Mouse (Mus musculus) A20 (cell line): ENCODE measurements around the gene Cfap44.

Experiments used
- DNase-seq: peaks from one replicate; pipeline ENCODE4 v3.0.0-alpha.2; 2011; ENCODE audit warnings: low read depth, low spot score

The Cfap44 gene

GRCm38 (mm10) chr16:44394577-44395243 is at the start of gene Cfap44:
Gene Cfap44 (plus strand): TSS chr16:44394796.
- DNase-seq: peak; percentile 7

- DNase-seq: peak; percentile 95
Observed at GRCm38 (mm10) chr16:44347071-44347901, 47.3 kb upstream of the Cfap44 start, which contains the start of gene Spice1. Gene Spice1 (plus strand): TSS chr16:44347121.

DNA sequence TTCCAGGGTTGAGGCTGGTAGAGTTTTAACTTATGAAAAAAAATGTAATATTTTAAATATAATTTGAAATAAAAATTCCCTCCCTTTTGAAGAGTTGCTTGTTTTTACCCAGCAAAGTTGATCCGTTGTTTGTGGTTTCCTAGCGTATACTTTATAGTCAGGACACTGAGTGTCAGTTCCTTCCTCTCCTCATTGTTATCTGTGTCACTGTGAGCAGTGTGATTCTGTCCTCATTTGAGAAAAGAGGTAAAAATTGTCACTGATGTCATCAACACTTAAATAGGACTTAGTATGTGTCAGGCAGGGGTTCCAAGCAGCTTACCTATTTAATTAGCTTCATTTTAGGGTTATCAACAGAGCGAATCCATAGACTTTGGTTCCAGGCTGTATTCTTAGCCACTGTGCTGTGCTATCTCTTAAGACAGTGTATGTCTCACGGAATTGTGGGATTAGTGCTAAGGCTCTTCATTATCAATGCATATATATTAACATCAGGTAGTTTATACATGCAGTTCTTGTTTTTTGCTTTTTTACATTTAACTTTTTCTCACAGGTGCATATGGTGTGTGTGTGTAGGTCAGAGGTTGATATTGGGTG is 44.7 kb upstream of the Cfap44 start:
- DNase-seq: no peak

GRCm38 (mm10) chr16:44356291-44356690 is 38.3 kb upstream of the Cfap44 start:
- DNase-seq: no peak

GRCm38 (mm10) chr16:44357571-44358268 is 36.9 kb upstream of the Cfap44 start:
- peak; percentile 63 for DNase-seq

DNA sequence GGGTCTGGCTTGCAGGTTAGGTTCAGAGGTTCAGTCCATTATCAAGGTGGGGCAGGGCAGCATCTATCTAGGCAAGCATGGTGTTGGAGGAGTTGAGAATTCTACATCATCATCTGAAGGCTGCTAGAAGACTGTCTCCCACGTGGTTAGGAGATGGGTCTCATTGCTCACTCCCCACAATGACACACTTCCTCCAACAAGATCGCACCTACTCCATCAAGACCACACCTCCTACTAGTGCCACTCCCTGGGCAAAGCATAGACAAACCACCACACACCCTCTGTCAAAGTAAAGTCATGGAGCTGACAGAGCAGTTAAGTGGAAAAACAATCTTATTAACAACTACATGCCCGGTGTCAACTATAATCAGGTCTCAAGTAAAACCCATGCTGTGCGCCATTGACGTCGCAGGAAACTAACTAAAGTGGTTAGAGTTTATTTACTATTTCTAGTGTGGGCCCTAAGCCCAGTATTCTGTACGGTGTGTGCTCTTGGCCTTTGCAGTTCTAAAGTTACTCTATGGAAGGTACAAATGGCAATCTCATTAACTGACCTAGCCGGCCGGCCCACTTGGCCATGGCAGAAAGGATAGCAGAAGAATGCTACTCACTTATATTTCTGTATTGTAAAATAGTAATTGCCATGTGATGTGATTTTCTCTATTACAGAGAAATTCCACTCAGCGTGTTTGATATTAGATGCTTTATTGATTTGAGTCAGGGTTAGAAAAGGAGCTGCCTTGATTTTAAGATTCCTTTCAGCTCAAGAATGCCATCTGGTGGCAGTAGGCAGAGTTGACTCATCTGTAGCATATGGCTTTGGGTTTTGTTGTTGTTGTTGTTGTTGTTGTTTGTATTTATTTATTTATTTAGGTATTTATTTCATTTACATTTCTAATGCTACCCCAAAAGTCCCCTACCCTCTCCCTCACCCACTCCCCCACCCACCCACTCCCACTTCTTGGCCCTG is 32.4 kb upstream of the Cfap44 start:
- peak; percentile 47 for DNase-seq

GRCm38 (mm10) chr16:44365522-44365921 is 29.1 kb upstream of the Cfap44 start:
- DNase-seq: no peak

- no peak for DNase-seq
Observed at GRCm38 (mm10) chr16:44375459-44375858, 19.1 kb upstream of the Cfap44 start.

DNA sequence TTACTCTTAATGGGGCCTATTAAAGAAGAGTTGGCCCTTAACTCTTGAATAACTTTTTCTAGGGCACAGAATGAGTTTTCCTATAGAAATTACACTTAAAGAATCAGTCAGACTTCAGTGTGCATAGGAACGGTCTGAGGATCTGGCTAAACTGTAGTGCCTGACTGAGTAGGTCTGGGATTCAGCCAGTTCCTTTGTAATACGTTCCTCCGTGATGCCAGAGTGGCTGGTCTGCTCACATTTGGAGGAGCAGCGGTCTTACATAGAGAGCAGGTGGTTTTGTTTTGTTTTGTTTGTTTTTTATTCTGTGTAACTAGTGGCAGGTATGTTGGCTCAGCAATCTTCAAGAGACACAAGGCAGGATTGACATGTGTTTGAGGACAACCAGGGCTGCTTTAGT is 14.6 kb upstream of the Cfap44 start:
- DNase-seq: no peak

DNA sequence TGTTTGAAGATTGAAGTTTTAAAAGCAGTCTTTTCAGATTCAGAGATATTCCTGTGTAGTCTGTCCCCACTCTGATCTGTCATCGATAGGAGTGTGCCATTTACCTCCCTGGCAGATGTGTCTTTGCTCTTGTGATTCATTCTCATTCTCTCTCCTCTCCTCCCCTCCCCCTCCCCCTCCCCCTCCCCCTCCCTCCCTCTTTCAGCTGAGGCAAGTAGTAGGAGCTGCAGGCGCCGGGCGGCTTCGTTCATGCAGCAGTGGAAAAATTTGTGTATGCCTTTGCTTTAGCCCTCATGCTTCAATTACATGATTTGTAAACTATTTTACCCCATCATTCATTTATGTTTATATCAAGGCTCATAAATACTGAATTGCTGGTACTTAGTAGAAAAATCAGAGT is 13.0 kb upstream of the Cfap44 start:
- DNase-seq: no peak

GRCm38 (mm10) chr16:44383549-44383948 is 11.0 kb upstream of the Cfap44 start:
- no peak for DNase-seq

DNA sequence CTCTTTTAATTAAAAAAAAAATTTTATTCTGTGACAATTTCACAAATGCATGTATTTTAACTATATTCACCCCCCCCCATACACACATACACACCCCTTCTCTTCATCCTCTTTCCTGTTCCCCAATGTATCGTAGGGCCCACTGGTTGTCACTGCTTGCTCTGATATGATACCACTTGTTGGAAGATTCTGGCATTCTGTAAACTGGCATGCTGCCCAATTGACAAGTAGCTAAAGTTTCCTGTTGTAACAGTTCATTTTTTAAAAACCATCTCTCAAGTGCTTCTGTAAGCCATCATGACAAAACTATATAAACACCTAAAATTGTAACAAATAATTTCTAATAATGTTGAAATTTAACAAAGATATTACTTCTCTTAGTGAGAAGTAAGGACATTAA is 10.3 kb upstream of the Cfap44 start:
- DNase-seq: no peak

- peak; percentile 64 for DNase-seq
Observed at GRCm38 (mm10) chr16:44391877-44392548, 2.6 kb upstream of the Cfap44 start.

- DNase-seq: no peak
Observed at GRCm38 (mm10) chr16:44404933-44405332, 10.3 kb downstream of the Cfap44 start.

- no peak for DNase-seq
Observed at GRCm38 (mm10) chr16:44407211-44407610, 12.6 kb downstream of the Cfap44 start.

DNA sequence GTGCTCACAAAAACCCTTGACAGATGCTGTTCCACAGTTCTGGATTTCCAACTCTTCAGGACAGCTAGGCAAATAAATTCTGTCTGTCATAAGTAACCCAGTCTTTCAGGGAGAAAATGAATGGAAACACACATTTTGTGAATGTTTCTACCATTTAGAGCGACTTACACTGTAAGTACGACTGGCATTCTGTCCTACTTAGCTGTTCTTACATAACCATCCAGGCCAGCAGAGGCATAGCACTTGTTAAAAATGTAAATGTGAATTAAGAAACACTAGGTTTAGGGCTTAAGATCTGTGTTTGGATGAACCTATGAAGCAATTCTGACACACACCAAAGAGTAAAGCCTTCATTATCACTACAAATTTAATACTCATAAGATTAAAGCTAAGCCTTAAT is 13.7 kb downstream of the Cfap44 start:
- no peak for DNase-seq

DNA sequence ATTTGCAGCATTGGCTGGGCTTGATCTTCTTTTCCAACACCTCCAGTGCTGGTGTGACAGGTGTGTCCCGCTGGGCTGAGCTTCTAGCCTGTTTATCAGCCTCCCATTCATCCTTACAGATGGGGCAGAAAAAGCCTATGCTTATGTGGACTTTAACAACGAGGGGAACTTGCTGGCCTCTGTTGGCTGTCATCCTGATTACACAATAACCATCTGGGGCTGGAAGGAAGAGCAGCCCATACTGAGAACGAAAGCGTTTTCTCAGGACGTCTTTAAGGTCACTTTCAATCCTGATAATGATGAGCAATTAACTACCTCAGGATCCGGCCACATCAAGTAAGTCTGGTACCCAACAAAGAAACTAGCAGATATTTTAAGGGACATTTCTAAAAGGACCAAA is 15.6 kb downstream of the Cfap44 start:
- no peak for DNase-seq

GRCm38 (mm10) chr16:44417596-44417995 is 23.0 kb downstream of the Cfap44 start:
- no peak for DNase-seq

- no peak for DNase-seq
Observed at GRCm38 (mm10) chr16:44421735-44422134, 27.1 kb downstream of the Cfap44 start.

DNA sequence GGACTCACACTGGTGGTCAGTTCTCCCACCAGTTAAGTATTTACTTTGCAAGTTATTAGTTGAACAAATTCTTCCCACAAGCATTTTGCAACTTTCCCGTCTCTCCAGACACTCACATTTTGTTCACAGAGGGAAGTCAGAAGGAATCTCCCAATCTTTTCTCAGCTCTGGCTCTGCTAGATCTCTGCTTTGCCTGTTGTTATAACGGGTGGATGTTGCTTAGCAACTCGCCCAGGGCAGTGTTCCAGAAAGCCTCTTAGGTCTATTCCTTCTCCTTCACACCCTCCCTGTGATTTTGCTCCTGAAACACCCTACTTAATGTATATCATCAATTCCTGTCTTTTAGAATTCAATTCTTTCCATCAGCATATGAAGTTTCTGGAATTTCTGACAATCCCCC is 28.9 kb downstream of the Cfap44 start:
- no peak for DNase-seq
